Mouse (Mus musculus): Measurements from ENCODE around the gene Fis1. TPM values are rescaled to one million over a fixed set of nuclear protein-coding genes. Genes with fewer than 3 reads are reported as not detected.
A peak's percentile ranks its signal among the peaks of the same experiment; 100 is the strongest.

Gene Fis1
- polyA plus RNA-seq, 1 experiment from 2014 or later, result 173 TPM

GRCm38 (mm10) chr5:136929073-136929472 is 24.0 kb upstream of the Fis1 start:
- DNase-seq, result peak; percentile 88
- WGBS (ENCODE audit: insufficient replicate concordance), result 26% methylated on average over 4 of the region's 4 CpGs
- H3K36me3 ChIP-seq (replicated peaks; ENCODE audit: insufficient read depth, low read length), result no peaks in the 10 kb centered on the region
- no peak overlapping the region for H3K4me3 ChIP-seq (ENCODE audit: low read depth, low read length)
- no peak overlapping the region for H3K27ac ChIP-seq (ENCODE audit: low read depth)
- no peaks in the 10 kb centered on the region for H3K27me3 ChIP-seq (ENCODE audit: insufficient read depth, low read length)
- peak; percentile 96 for TF ChIP-seq CTCF (IDR thresholded peaks at IDR 0.05; ENCODE audit: low read depth)
- TF ChIP-seq EP300 (IDR thresholded peaks at IDR 0.05; ENCODE audit: low read depth), result no peak
- no peaks in the 10 kb centered on the region for H3K9me3 ChIP-seq (ENCODE audit: low read length)
- H3K4me1 ChIP-seq (ENCODE audit: insufficient read depth), result 0 out of 2 replicates have a peak, but pooled peaks cover 2% of the 10 kb centered on the region
- no peak overlapping the region for H3K9ac ChIP-seq (replicated peaks)
- no peak overlapping the region for H3K4me2 ChIP-seq (ENCODE audit: low read depth, low read length)
- ATAC-seq, result peak; percentile 79

DNA sequence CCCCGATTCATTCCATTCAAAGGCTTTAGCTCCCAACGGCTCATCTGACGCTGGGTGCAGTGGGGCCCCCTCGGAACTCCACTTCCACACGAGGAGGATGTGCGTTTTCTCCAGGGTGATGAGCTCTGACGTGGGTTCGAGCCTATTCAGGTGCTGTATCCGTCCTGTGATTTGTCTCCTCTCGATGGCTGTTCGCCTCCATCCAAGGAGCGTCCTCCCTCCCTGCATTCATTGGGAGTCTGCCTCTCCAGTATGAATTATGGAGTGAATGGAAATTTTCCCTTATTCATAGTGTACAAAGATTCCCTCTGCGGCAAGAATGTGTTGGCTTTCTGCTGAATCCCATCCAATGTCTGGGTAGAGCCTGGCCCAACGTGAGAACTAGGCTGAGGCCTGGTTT is 21.2 kb upstream of the Fis1 start:
- Histone ChIP-seq H3K9me3 (ENCODE audit: low read length) (no peaks in the 10 kb centered on the region), H3K4me3 (ENCODE audit: low read depth, low read length) (no peak overlapping the region), H3K27me3 (ENCODE audit: insufficient read depth, low read length) (no peaks in the 10 kb centered on the region), H3K9ac (replicated peaks) (no peak overlapping the region), H3K4me2 (ENCODE audit: low read depth, low read length) (no peak overlapping the region), H3K27ac (ENCODE audit: low read depth) (no peak overlapping the region), H3K4me1 (ENCODE audit: insufficient read depth) (0 out of 2 replicates have a peak, but pooled peaks cover 2% of the 10 kb centered on the region), H3K36me3 (replicated peaks; ENCODE audit: insufficient read depth, low read length) (no peaks in the 10 kb centered on the region)
- no peak for DNase-seq
- 82% methylated on average over 14 of the region's 14 CpGs for WGBS (ENCODE audit: insufficient replicate concordance)
- no peak for TF ChIP-seq EP300 (IDR thresholded peaks at IDR 0.05; ENCODE audit: low read depth)
- no peak for TF ChIP-seq CTCF (IDR thresholded peaks at IDR 0.05; ENCODE audit: low read depth)
- ATAC-seq, result no peak

DNA sequence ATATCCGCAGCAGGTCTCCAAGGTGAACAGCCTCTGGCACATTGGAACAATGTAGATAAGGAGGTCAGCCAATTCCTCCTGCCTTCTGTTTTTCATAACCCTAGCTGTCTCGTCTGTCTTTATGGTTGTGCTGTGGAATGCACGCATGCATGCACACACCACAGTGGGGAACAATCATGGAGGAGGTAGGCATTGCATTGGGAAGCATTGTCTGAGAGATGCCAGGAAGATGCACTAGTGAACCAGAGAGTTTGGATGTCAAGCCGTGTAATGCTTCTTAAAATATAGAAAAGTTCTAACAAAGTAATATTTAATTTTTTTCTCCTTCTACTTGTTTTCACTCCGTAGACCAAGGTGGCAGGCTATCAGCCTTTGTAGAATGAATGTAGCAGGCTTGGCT is 20.1 kb upstream of the Fis1 start:
- TF ChIP-seq CTCF (IDR thresholded peaks at IDR 0.05; ENCODE audit: low read depth), result no peak
- TF ChIP-seq EP300 (IDR thresholded peaks at IDR 0.05; ENCODE audit: low read depth), result no peak
- Histone ChIP-seq H3K9ac (replicated peaks) (no peak overlapping the region), H3K4me2 (ENCODE audit: low read depth, low read length) (no peak overlapping the region), H3K4me3 (ENCODE audit: low read depth, low read length) (no peak overlapping the region), H3K9me3 (ENCODE audit: low read length) (no peaks in the 10 kb centered on the region), H3K27me3 (ENCODE audit: insufficient read depth, low read length) (no peaks in the 10 kb centered on the region), H3K36me3 (replicated peaks; ENCODE audit: insufficient read depth, low read length) (no peaks in the 10 kb centered on the region), H3K4me1 (ENCODE audit: insufficient read depth) (0 out of 2 replicates have a peak, but pooled peaks cover 2% of the 10 kb centered on the region), H3K27ac (ENCODE audit: low read depth) (no peak overlapping the region)
- DNase-seq (no peak), ATAC-seq (no peak)
- WGBS (ENCODE audit: insufficient replicate concordance), result 74% methylated on average over 5 of the region's 5 CpGs

- TF ChIP-seq EP300 (IDR thresholded peaks at IDR 0.05; ENCODE audit: low read depth), result no peak
- no peak for TF ChIP-seq CTCF (IDR thresholded peaks at IDR 0.05; ENCODE audit: low read depth)
- no peak overlapping the region for H3K27ac ChIP-seq (ENCODE audit: low read depth)
- ATAC-seq (no peak), DNase-seq (no peak)
- H3K27me3 ChIP-seq (ENCODE audit: insufficient read depth, low read length), result no peaks in the 10 kb centered on the region
- H3K36me3 ChIP-seq (replicated peaks; ENCODE audit: insufficient read depth, low read length), result no peaks in the 10 kb centered on the region
- 0 out of 2 replicates have a peak, but pooled peaks cover 2% of the 10 kb centered on the region for H3K4me1 ChIP-seq (ENCODE audit: insufficient read depth)
- no peak overlapping the region for H3K4me3 ChIP-seq (ENCODE audit: low read depth, low read length)
- no peaks in the 10 kb centered on the region for H3K9me3 ChIP-seq (ENCODE audit: low read length)
- whole genome bisulfite sequencing (ENCODE audit: insufficient replicate concordance), result 76% methylated on average over 6 of the region's 6 CpGs
- no peak overlapping the region for H3K9ac ChIP-seq (replicated peaks)
- H3K4me2 ChIP-seq (ENCODE audit: low read depth, low read length), result no peak overlapping the region
These were observed 19.1 kb upstream of the Fis1 start for GRCm38 (mm10) chr5:136933930-136934329.

GRCm38 (mm10) chr5:136935905-136936695 is 17.0 kb upstream of the Fis1 start:
- peaks cover 3% of the 10 kb centered on the region; the same call in 1 of the 2 replicates for H3K9me3 ChIP-seq (ENCODE audit: low read length)
- no peak for ATAC-seq
- no peaks in the 10 kb centered on the region for H3K36me3 ChIP-seq (replicated peaks; ENCODE audit: insufficient read depth, low read length)
- H3K4me3 ChIP-seq (ENCODE audit: low read depth, low read length), result no peak overlapping the region
- H3K4me1 ChIP-seq (ENCODE audit: insufficient read depth), result no peaks in the 10 kb centered on the region
- peak; percentile 27 for DNase-seq
- TF ChIP-seq CTCF (IDR thresholded peaks at IDR 0.05; ENCODE audit: low read depth) (peak; percentile 65), EP300 (IDR thresholded peaks at IDR 0.05; ENCODE audit: low read depth) (no peak)
- H3K27me3 ChIP-seq (ENCODE audit: insufficient read depth, low read length), result no peaks in the 10 kb centered on the region
- no peak overlapping the region for H3K9ac ChIP-seq (replicated peaks)
- no peak overlapping the region for H3K4me2 ChIP-seq (ENCODE audit: low read depth, low read length)
- 54% methylated on average over 7 of the region's 7 CpGs for WGBS (ENCODE audit: insufficient replicate concordance)
- H3K27ac ChIP-seq (ENCODE audit: low read depth), result no peak overlapping the region

GRCm38 (mm10) chr5:136936750-136937149 is 16.3 kb upstream of the Fis1 start:
- H3K27me3 ChIP-seq (ENCODE audit: insufficient read depth, low read length), result no peaks in the 10 kb centered on the region
- H3K9ac ChIP-seq (replicated peaks), result no peak overlapping the region
- H3K36me3 ChIP-seq (replicated peaks; ENCODE audit: insufficient read depth, low read length), result no peaks in the 10 kb centered on the region
- DNase-seq (no peak), ATAC-seq (no peak)
- TF ChIP-seq EP300 (IDR thresholded peaks at IDR 0.05; ENCODE audit: low read depth) (no peak), CTCF (IDR thresholded peaks at IDR 0.05; ENCODE audit: low read depth) (no peak)
- no peaks in the 10 kb centered on the region for H3K4me1 ChIP-seq (ENCODE audit: insufficient read depth)
- no peak overlapping the region for H3K27ac ChIP-seq (ENCODE audit: low read depth)
- 82% methylated on average over 6 of the region's 6 CpGs for WGBS (ENCODE audit: insufficient replicate concordance)
- no peak overlapping the region for H3K4me3 ChIP-seq (ENCODE audit: low read depth, low read length)
- H3K4me2 ChIP-seq (ENCODE audit: low read depth, low read length), result no peak overlapping the region
- peaks cover 3% of the 10 kb centered on the region; the same call in 1 of the 2 replicates for H3K9me3 ChIP-seq (ENCODE audit: low read length)

Measured in liver, postnatal 0 days (tissue).